Mouse (Mus musculus) bone marrow macrophage, adult 2 months (primary cell): ENCODE measurements around the gene Cd4.

ENCODE experiments used
- CTCF ChIP-seq: IDR thresholded peaks from 2 replicates; pipeline ENCODE4 v1.5.1; 2012; ENCODE audit warnings: low read depth, mild to moderate bottlenecking, low read length, moderate library complexity
- POLR2A ChIP-seq: IDR thresholded peaks from 2 replicates; pipeline ENCODE4 v1.6.1; 2012; ENCODE audit warnings: mild to moderate bottlenecking, low read depth, low read length, borderline replicate concordance

GRCm38 (mm10) chr6:124850535-124850934, 37.5 kb downstream of the Cd4 start:
- TF ChIP-seq CTCF: no peak
- no peak for TF ChIP-seq POLR2A
